ENCODE assay signal across 16 mouse cellular contexts in genomic region chr13:54298851-54299250, GRCm38 (mm10).
A peak's percentile ranks its signal among the peaks of the same experiment; 100 is the strongest.
DNase-seq lines count a peak whose midpoint lies in the region; ATAC-seq and TF ChIP-seq lines count a peak whose summit lies in the region.
"Had no signal": no experiment of that assay in that cellular context is flagged by ENCODE, and none has a peak within 500 bp of the region (broad histone marks: within the 10 kb centered on the region; RNA-seq: fewer than 3 reads in every experiment).

No protein-coding gene starts in this region.

- H3K9ac ChIP-seq in forebrain, embryonic 15.5 days (replicated peaks), result no peak overlapping the region
- no peak overlapping the region for H3K9ac ChIP-seq in forebrain, postnatal 0 days
- no peak overlapping the region for H3K9ac ChIP-seq in hindbrain, postnatal 0 days (replicated peaks; ENCODE audit: low read length)
- no peak overlapping the region for H3K9ac ChIP-seq in neural tube, embryonic 13.5 days
- H3K9ac ChIP-seq: embryonic facial prominence, embryonic 15.5 days; heart, embryonic 12.5 days; intestine, embryonic 15.5 days had no signal

- no peaks in the 10 kb centered on the region for H3K36me3 ChIP-seq in forebrain, embryonic 15.5 days
- H3K36me3 ChIP-seq in forebrain, postnatal 0 days (ENCODE audit: insufficient read depth), result no peaks in the 10 kb centered on the region
- H3K36me3 ChIP-seq in hindbrain, postnatal 0 days (ENCODE audit: insufficient read depth, low read length), result no peaks in the 10 kb centered on the region
- no peaks in the 10 kb centered on the region for H3K36me3 ChIP-seq in hindbrain, embryonic 10.5 days
- no peaks in the 10 kb centered on the region for H3K36me3 ChIP-seq in neural tube, embryonic 13.5 days
- H3K36me3 ChIP-seq: embryonic facial prominence, embryonic 15.5 days; heart, embryonic 12.5 days; intestine, embryonic 15.5 days had no signal

- ATAC-seq in forebrain, embryonic 15.5 days (replicated peaks), result no peak
- no peak for ATAC-seq in forebrain, postnatal 0 days
- no peak for ATAC-seq in hindbrain, postnatal 0 days
- ATAC-seq in neural tube, embryonic 13.5 days (ENCODE audit: low read depth), result no peak
- ATAC-seq in megakaryocyte progenitor cell, adult 5-6 weeks (replicated peaks; ENCODE audit: poor library complexity), result no peak
- ATAC-seq: intestine, embryonic 15.5 days had no signal

- TF ChIP-seq CTCF in forebrain, postnatal 0 days (IDR thresholded peaks at IDR 0.05; ENCODE audit: low read depth), result no peak
- no peak for TF ChIP-seq CTCF in hindbrain, postnatal 0 days (IDR thresholded peaks at IDR 0.05; ENCODE audit: low read depth)

- 0 out of 2 replicates have a peak overlapping the region, but pooled peaks have one; percentile 16 for H3K27ac ChIP-seq in forebrain, embryonic 15.5 days (replicated peaks)
- H3K27ac ChIP-seq in forebrain, postnatal 0 days (ENCODE audit: low read depth, low read length), result no peak overlapping the region
- H3K27ac ChIP-seq in hindbrain, postnatal 0 days, result peak overlapping the region; percentile 3; the same call in 1 of the 2 replicates
- H3K27ac ChIP-seq in hindbrain, embryonic 10.5 days, result no peak overlapping the region
- peak overlapping the region; percentile 42; the same call in 1 of the 2 replicates for H3K27ac ChIP-seq in neural tube, embryonic 13.5 days (replicated peaks)
- H3K27ac ChIP-seq: embryonic facial prominence, embryonic 15.5 days; heart, adult 2 months; intestine, embryonic 15.5 days had no signal

- peaks cover 19% of the 10 kb centered on the region for H3K4me1 ChIP-seq in forebrain, embryonic 15.5 days
- H3K4me1 ChIP-seq in forebrain, postnatal 0 days (ENCODE audit: insufficient read depth), result peaks cover 13% of the 10 kb centered on the region
- peaks cover 14% of the 10 kb centered on the region for H3K4me1 ChIP-seq in hindbrain, postnatal 0 days (ENCODE audit: insufficient read depth, low read length)
- peaks cover 25% of the 10 kb centered on the region for H3K4me1 ChIP-seq in hindbrain, embryonic 10.5 days (replicated peaks)
- peaks cover 25% of the 10 kb centered on the region for H3K4me1 ChIP-seq in neural tube, embryonic 13.5 days (replicated peaks)

- no peaks in the 10 kb centered on the region for H3K27me3 ChIP-seq in forebrain, embryonic 15.5 days
- H3K27me3 ChIP-seq in forebrain, postnatal 0 days (ENCODE audit: insufficient read depth, low read length), result no peaks in the 10 kb centered on the region
- no peaks in the 10 kb centered on the region for H3K27me3 ChIP-seq in hindbrain, postnatal 0 days (ENCODE audit: insufficient read depth, low read length)
- 0 out of 2 replicates have a peak, but pooled peaks cover 10% of the 10 kb centered on the region for H3K27me3 ChIP-seq in hindbrain, embryonic 10.5 days (ENCODE audit: insufficient read depth, poor library complexity, severe bottlenecking)
- no peaks in the 10 kb centered on the region for H3K27me3 ChIP-seq in neural tube, embryonic 13.5 days
- H3K27me3 ChIP-seq: embryonic facial prominence, embryonic 15.5 days; heart, embryonic 12.5 days; intestine, embryonic 15.5 days had no signal

- DNase-seq in forebrain, postnatal 0 days, result no peak
- no peak for DNase-seq in hindbrain, postnatal 0 days (ENCODE audit: low spot score)
- no peak for DNase-seq in hindbrain, embryonic 10.5 days (ENCODE audit: low spot score)
- no peak for DNase-seq in neural tube, embryonic 10.5 days (ENCODE audit: extremely low spot score, low spot score)
- DNase-seq: adrenal gland, adult 2 months; adrenal gland, postnatal 25 days; embryo, embryonic 11 days; gastrocnemius, postnatal 10 days; heart, adult 2 months had no signal

- H3K4me2 ChIP-seq in forebrain, embryonic 15.5 days (replicated peaks), result no peak overlapping the region
- H3K4me2 ChIP-seq in forebrain, postnatal 0 days (ENCODE audit: low read depth), result no peak overlapping the region
- no peak overlapping the region for H3K4me2 ChIP-seq in hindbrain, postnatal 0 days (ENCODE audit: low read depth, low read length)
- H3K4me2 ChIP-seq in neural tube, embryonic 13.5 days, result no peak overlapping the region
- H3K4me2 ChIP-seq: embryonic facial prominence, embryonic 15.5 days; heart, embryonic 12.5 days; intestine, embryonic 15.5 days had no signal

- no peaks in the 10 kb centered on the region for H3K9me3 ChIP-seq in forebrain, embryonic 15.5 days
- no peaks in the 10 kb centered on the region for H3K9me3 ChIP-seq in forebrain, postnatal 0 days (ENCODE audit: low read length)
- no peaks in the 10 kb centered on the region for H3K9me3 ChIP-seq in hindbrain, postnatal 0 days (ENCODE audit: low read length)
- no peaks in the 10 kb centered on the region for H3K9me3 ChIP-seq in hindbrain, embryonic 10.5 days
- no peaks in the 10 kb centered on the region for H3K9me3 ChIP-seq in neural tube, embryonic 13.5 days
- H3K9me3 ChIP-seq: embryonic facial prominence, embryonic 15.5 days; heart, embryonic 12.5 days; intestine, embryonic 15.5 days had no signal

- H3K4me3 ChIP-seq in forebrain, embryonic 15.5 days, result no peak overlapping the region
- no peak overlapping the region for H3K4me3 ChIP-seq in forebrain, postnatal 0 days (ENCODE audit: low read depth, low read length)
- no peak overlapping the region for H3K4me3 ChIP-seq in hindbrain, postnatal 0 days (ENCODE audit: low read length)
- no peak overlapping the region for H3K4me3 ChIP-seq in hindbrain, embryonic 10.5 days
- H3K4me3 ChIP-seq in neural tube, embryonic 13.5 days, result no peak overlapping the region
- H3K4me3 ChIP-seq: embryonic facial prominence, embryonic 15.5 days; erythroblast, embryonic 14.5 days; heart, adult 2 months; heart, embryonic 12.5 days; intestine, embryonic 15.5 days had no signal

- WGBS in forebrain, embryonic 15.5 days, result 69% methylated on average over 8 of the region's 8 CpGs
- WGBS in forebrain, postnatal 0 days, result 58% methylated on average over 8 of the region's 8 CpGs
- WGBS in hindbrain, postnatal 0 days, result 50% methylated on average over 8 of the region's 8 CpGs
- WGBS in hindbrain, embryonic 10.5 days, result 78% methylated on average over 8 of the region's 8 CpGs
- 59% methylated on average over 8 of the region's 8 CpGs for WGBS in neural tube, embryonic 13.5 days

Comparison
In these comparisons a context has a peak if more than half of its experiments do, and no peak if none do; other contexts are left out.
1. H3K27ac ChIP-seq: peak in forebrain, embryonic 15.5 days (single experiment), hindbrain, postnatal 0 days (single experiment) and neural tube, embryonic 13.5 days (single experiment); none in forebrain, postnatal 0 days (single experiment) and hindbrain, embryonic 10.5 days (single experiment).